Mouse (Mus musculus) urinary bladder, postnatal 0 days (tissue): ENCODE measurements around the gene Sorcs2. TPM values are rescaled to one million over a fixed set of nuclear protein-coding genes. Genes with fewer than 3 reads are reported as not detected.
A peak's percentile ranks its signal among the peaks of the same experiment; 100 is the strongest.

Experiments
- microRNA-seq: library from miRNA; unstranded; fragments of <30 nt; microRNA quantifications from one replicate; pipeline ENCODE4, GENCODE M21; 2016
- polyA plus RNA-seq: library from polyadenylated mRNA; unstranded; fragments of >200 nt; fragmentation: Nextera tagmentation; extraction: Ambion mirVana; gene quantifications from 2 replicates; pipeline ENCODE4 v1.2.1, GENCODE M21; 2015

Sorcs2 gene
- polyA plus RNA-seq = 6.3 and 7.0 TPM in 2 replicates

DNA sequence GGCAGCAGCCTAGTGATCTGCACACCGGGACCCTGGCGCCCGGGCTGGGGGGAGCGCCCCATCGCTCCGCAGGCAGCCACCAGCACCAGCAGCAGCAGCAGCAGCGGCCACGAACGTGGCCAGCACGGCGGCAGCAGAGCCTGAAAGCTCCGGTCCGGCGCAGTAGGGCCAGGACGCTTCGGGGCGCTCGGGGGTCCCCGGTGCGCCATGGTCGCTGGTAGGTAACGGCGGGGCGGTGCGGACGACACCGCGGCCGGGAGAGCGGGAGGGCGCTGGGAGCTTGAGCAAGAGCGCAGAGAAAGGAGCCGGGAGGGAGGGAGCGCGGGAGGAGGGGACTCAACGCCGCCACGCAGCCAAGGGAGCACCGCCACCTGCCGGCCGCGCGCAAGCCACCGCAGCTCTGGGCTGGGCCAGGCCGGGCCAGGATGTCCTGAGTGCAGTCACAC is at the start of gene Sorcs2:
Gene Sorcs2 (minus strand): TSS at position 303 of the 446 bp plus-strand sequence.

DNA sequence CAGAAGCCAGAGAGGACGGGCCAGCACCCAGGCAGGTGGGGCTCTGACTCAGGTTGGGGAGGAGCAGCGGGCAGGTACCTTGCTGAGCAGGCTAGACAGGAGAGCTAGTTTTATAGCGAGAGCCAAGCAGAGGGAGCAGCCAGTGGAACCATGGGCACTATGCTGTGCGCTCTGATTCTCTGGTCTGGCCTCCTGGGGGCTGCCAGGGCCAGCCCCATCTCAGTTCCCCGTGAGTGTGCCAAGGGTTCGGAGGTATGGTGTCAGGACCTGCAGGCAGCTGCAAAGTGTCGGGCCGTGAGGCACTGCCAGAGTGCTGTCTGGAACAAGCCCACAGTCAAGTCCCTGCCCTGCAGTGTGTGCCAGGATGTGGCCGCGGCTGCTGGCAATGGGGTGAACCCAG is 194.0 kb downstream of the Sorcs2 start, which contains the start of gene Psapl1:
Gene Psapl1 (plus strand): TSS at position 106 of the 400 bp plus-strand sequence.

Small RNA genes within 50 kb of the gene (microRNA-seq; reads per million reads assigned to microRNA genes)
- gene Mir7689 = 11.7 reads per million, percentile 21 among the genes with 10 or more reads in this experiment

Other genes starting within 250 kb of the Sorcs2 start
- 17.1 and 18.1 TPM in 2 replicates for gene Psapl1, start 194.1 kb downstream of the Sorcs2 start, polyA plus RNA-seq
- 41.0 and 43.2 TPM in 2 replicates for gene Grpel1, start 66.9 kb upstream of the Sorcs2 start, polyA plus RNA-seq
- 1.2 and 2.0 TPM in 2 replicates for gene Tada2b, start 86.1 kb upstream of the Sorcs2 start, polyA plus RNA-seq
- gene Ccdc96, start 86.4 kb upstream of the Sorcs2 start, polyA plus RNA-seq = 0.14 and 0.24 TPM in 2 replicates
- 10.1 and 10.4 TPM in 2 replicates for gene Tbc1d14, start 195.1 kb upstream of the Sorcs2 start, polyA plus RNA-seq